Mouse (Mus musculus) CH12.LX (cell line): Measurements from ENCODE around the gene Rho.

Experiments used
- EP300 ChIP-seq: IDR thresholded peaks from 2 replicates; pipeline ENCODE4 v1.6.1; 2011; ENCODE audit warnings: low read length, improper control_type of control experiment
- USF2 ChIP-seq: conservative IDR thresholded peaks from 2 replicates; pipeline ENCODE4 v1.6.1; 2011; ENCODE audit warnings: low read depth, low read length, improper control_type of control experiment

DNA sequence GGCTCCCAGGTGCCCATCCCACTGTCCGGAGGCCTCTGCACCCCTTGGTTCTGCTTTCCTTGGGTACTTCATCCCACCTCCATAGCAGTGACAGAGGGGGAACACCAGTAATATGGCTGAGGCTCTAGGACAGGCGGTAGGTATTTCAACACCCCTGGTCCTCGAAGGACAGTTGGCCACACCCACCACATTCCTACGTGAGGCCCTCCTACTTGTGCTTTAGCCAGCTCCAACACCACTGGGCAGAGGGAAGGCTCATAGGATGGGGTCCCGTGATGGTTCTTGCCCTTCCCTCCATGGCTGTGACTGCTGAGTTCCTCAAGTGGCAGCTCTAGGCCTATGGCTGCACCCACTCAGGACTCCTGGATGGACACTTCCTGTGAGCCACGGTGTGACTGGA, 6.7 kb upstream of the Rho start:
- TF ChIP-seq EP300, result no peak
- no peak for TF ChIP-seq USF2
